Mouse (Mus musculus) brain, embryonic 14.5 days (tissue): ENCODE measurements at regions not wholly inside any gene's neighbourhood (a gene's known extent, or its start where the extent isn't known, plus 50 kb on each side); places are given as distances from the start of the nearest gene placed in this dataset.

Experiments
- CTCF ChIP-seq: fragments of 200-500 bp; IDR thresholded peaks from 2 replicates; pipeline ENCODE4 v1.5.1; 2012; ENCODE audit warnings: inconsistent platforms, mild to moderate bottlenecking, moderate library complexity, borderline replicate concordance; ENCODE audit not compliant: insufficient read depth, insufficient read length; ENCODE audit errors: extremely low read depth
- POLR2A ChIP-seq: fragments of 200-500 bp; IDR thresholded peaks from 2 replicates; pipeline ENCODE4 v1.6.1; 2012; ENCODE audit warnings: mild to moderate bottlenecking, inconsistent platforms, borderline replicate concordance; ENCODE audit not compliant: poor library complexity, insufficient read depth, insufficient read length, severe bottlenecking; ENCODE audit errors: extremely low read depth

DNA sequence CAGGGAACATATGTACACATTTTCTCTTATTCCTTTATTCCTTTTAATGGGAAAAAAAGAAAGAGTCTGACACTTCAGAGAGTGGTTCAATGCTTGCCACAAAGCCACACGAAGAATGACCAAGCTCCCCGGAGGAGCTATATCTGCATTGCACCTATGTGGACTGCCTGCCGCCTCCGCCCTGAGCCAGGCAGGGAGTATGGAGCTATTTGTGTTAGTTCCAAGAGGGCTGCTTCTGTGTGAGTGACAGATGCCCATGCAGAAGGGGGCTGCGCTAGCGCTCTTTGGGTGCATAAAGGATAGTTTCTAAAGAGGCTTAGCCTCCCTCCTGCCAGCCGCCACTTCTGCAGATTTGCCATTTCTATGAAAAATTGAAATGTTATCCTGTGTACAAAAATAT lies 365.3 kb upstream of the Tshz3 start:
- TF ChIP-seq POLR2A (no peak), CTCF (no peak)
